Mouse (Mus musculus) E14TG2a.4 (cell line): ENCODE measurements around the gene Cops4.

Experiments
- H3K27me3 ChIP-seq: 2 replicates; pipeline ENCODE4 v1.6.1; 2014; ENCODE audit warnings: low read length, control low read depth; ENCODE audit not compliant: insufficient read depth
- H3K36me3 ChIP-seq: 2 replicates; pipeline ENCODE4 v1.6.1; 2014; ENCODE audit warnings: low read length, control low read depth; ENCODE audit not compliant: insufficient read depth
- H3K4me1 ChIP-seq: replicated peaks from 2 replicates; pipeline ENCODE4 v1.6.1; 2014; ENCODE audit warnings: low read depth, low read length, control low read depth
- H3K4me3 ChIP-seq: replicated peaks from 2 replicates; pipeline ENCODE4 v1.5.1; 2014; ENCODE audit warnings: mild to moderate bottlenecking, low read length
- H3K9me3 ChIP-seq: 2 replicates; pipeline ENCODE4 v1.6.1; 2014; ENCODE audit warnings: low read length, control low read depth
- CTCF ChIP-seq: conservative IDR thresholded peaks from 2 replicates; pipeline ENCODE4 v1.5.1; 2014; ENCODE audit warnings: low read length
- NANOG ChIP-seq: IDR thresholded peaks from 2 replicates; pipeline ENCODE4 v1.6.1; 2014; ENCODE audit warnings: borderline replicate concordance, low read length, mixed read lengths
- POU5F1 ChIP-seq: IDR thresholded peaks from 2 replicates; pipeline ENCODE4 v1.6.1; 2014; ENCODE audit warnings: low read length, borderline replicate concordance

The Cops4 gene

DNA sequence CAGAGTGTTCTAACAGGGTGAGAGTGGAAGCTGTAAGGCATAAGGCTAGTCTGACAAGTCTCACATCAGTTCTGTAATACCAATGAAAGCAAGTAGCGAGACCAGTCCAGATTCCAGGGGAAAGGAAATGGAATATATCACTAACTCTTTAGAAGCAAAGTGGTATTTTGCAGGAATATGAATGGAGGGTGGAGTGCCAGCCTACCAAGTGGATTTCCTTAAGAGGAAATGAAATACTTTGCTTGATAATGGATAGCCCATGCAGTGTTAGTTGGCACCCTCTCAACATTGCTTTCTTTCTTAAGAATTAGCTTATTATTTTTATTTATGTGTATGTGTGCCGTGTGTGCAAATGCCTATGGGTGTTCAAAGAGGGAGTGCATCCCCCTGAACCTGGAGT is 2.1 kb downstream of the Cops4 start:
- no peak for TF ChIP-seq NANOG
- no peak for TF ChIP-seq CTCF
- no peak for TF ChIP-seq POU5F1

GRCm38 (mm10) chr5:100523331-100523730 is 5.2 kb downstream of the Cops4 start:
- TF ChIP-seq POU5F1 = no peak
- no peak for TF ChIP-seq NANOG
- TF ChIP-seq CTCF = no peak
- no peaks in the 10 kb centered on the region for H3K27me3 ChIP-seq
- peaks cover 85% of the 10 kb centered on the region for H3K9me3 ChIP-seq
- no peak overlapping the region for H3K4me3 ChIP-seq
- H3K36me3 ChIP-seq = peaks cover 77% of the 10 kb centered on the region
- H3K4me1 ChIP-seq = peaks cover 7% of the 10 kb centered on the region

More for the DNA sequence above, 2.1 kb downstream of the Cops4 start:
- Histone ChIP-seq H3K4me1 (peaks cover 12% of the 10 kb centered on the region), H3K9me3 (peaks cover 54% of the 10 kb centered on the region), H3K36me3 (peaks cover 48% of the 10 kb centered on the region), H3K27me3 (no peaks in the 10 kb centered on the region), H3K4me3 (no peak overlapping the region)

DNA sequence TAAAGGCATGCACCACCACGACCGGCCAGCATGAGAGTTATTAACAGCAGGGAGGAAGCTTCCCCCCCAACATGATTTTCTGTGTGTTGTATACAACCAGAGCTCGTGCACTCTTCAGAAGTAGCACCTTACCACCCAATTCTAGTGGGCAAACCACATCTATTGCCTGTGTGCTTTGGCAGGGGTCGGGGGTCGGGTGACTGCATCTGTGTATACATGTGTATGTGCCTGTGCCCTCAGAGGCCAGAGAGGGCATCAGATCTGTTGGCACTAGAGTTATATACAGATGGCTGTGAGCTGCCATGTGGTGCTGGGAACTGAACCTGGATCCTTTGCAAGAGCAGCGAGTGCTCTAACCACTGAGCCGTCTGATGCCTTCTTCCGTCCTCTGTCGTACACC is 6.8 kb downstream of the Cops4 start:
- peaks cover 91% of the 10 kb centered on the region for H3K36me3 ChIP-seq
- TF ChIP-seq CTCF (no peak), NANOG (no peak), POU5F1 (no peak)
- no peaks in the 10 kb centered on the region for H3K27me3 ChIP-seq
- peaks cover 99% of the 10 kb centered on the region for H3K9me3 ChIP-seq
- no peak overlapping the region for H3K4me3 ChIP-seq
- H3K4me1 ChIP-seq = no peaks in the 10 kb centered on the region

DNA sequence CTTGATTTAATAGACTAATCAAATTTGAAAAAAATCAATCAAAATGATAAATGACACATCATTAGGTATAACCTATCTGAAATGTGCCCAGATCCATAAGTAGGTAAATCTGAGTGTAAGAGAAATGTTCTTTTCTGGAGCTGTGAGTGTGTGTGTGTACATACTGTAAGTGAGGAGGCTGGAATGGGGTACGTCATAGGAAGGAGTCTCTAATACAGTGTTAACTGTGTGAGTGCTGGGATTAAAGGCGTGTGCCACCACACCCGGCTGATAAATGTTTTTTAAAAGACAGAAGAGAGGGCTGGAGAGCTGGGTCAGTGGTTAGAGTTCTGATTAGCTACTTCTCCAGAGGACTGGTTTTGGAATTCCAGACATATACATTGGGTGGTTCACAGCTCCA is 7.5 kb downstream of the Cops4 start:
- H3K4me1 ChIP-seq = no peaks in the 10 kb centered on the region
- no peak overlapping the region for H3K4me3 ChIP-seq
- TF ChIP-seq CTCF (no peak), POU5F1 (no peak), NANOG (no peak)
- H3K27me3 ChIP-seq = no peaks in the 10 kb centered on the region
- peaks cover 91% of the 10 kb centered on the region for H3K36me3 ChIP-seq
- H3K9me3 ChIP-seq = peaks cover 99% of the 10 kb centered on the region

GRCm38 (mm10) chr5:100526164-100526563 is 8.1 kb downstream of the Cops4 start:
- Histone ChIP-seq H3K4me1 (no peaks in the 10 kb centered on the region), H3K36me3 (peaks cover 94% of the 10 kb centered on the region), H3K27me3 (no peaks in the 10 kb centered on the region), H3K9me3 (peaks cover 100% of the 10 kb centered on the region), H3K4me3 (0 out of 2 replicates have a peak overlapping the region, but pooled peaks have one; percentile 29)
- TF ChIP-seq NANOG (no peak), CTCF (no peak), POU5F1 (no peak)

DNA sequence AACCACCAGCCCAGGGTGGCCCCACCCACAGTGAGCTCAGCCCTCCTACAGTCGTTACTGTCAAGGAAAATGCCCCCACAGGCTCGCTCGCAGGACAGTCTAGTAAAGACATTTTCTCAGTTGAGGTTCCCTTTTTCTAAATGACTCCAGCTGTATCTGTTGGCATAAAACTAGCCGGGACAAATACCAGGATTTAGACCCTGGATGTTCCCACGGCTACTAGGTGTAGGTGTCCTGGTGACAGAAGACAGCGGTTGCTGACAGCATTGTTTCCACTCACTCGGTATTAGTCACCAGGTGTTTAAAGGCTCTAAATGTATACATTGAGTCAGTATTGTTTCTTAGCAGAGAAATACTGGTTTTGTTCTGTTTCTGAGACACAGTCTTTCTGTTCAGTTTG is 17.7 kb downstream of the Cops4 start:
- Histone ChIP-seq H3K36me3 (peaks cover 87% of the 10 kb centered on the region), H3K9me3 (peaks cover 10% of the 10 kb centered on the region), H3K4me3 (no peak overlapping the region), H3K4me1 (no peaks in the 10 kb centered on the region), H3K27me3 (no peaks in the 10 kb centered on the region)
- TF ChIP-seq CTCF = no peak
- TF ChIP-seq POU5F1 = no peak
- TF ChIP-seq NANOG = no peak

DNA sequence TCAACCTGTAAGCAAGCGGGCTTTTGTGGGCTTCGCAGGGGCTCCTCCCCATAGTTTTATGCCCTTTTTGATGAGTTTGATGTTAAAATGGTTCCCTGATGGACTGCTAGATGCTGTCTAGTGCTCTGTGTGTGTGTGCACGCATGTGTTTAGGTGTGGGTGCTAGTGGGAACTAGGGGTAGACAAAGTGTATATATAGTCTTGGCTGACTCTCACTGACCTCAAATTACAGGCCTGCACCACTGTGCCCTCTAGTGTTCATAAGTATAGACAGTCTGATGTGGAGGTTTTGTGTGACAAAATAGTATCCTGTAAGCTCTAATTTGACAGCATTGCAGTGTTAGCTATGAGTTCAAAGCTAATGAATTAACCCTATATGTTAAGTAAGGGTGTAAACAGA is 18.5 kb downstream of the Cops4 start:
- H3K4me1 ChIP-seq = no peaks in the 10 kb centered on the region
- TF ChIP-seq NANOG (no peak), POU5F1 (no peak), CTCF (peak; percentile 29)
- H3K4me3 ChIP-seq = no peak overlapping the region
- H3K36me3 ChIP-seq = peaks cover 86% of the 10 kb centered on the region
- no peaks in the 10 kb centered on the region for H3K27me3 ChIP-seq
- H3K9me3 ChIP-seq = peaks cover 2% of the 10 kb centered on the region

DNA sequence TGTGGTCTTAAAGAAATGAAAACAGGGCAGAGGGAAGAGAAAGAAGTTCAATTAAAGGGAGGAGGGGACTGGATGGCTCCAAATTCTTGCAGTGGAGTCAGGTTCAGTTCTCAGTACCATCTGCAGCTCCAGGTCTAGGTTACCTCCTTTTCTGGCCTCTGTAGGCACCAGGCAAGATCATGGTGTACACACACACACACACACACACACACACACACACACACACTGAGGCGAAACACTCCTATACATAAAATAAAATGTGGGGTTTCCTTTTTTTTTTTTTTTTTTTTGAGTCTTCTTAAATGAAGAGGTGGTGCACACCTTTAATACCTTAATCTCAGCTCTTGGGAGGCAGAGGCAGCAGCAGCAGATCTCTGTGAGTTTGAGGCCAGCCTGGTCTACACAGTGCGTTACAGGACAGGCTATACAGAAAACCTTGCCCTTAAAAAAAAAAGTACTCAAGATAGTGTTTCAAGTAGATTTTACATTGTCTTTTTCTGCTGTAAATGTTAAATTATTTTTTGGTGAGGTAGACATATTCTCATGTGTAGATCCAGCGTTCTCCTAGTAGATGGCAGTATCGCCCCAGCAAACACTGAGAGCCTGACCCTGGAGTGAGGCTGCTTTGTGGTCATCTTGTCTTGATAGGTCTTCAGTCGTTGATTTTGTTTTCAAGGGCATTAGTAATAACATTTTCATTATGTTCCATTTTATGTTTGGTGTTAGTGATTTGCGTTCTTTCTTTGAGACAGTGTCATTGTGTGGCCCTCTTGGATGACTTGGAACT is 28.4 kb downstream of the Cops4 start:
- Histone ChIP-seq H3K4me3 (no peak overlapping the region), H3K9me3 (no peaks in the 10 kb centered on the region), H3K4me1 (no peaks in the 10 kb centered on the region), H3K36me3 (peaks cover 74% of the 10 kb centered on the region), H3K27me3 (no peaks in the 10 kb centered on the region)
- TF ChIP-seq CTCF (no peak), NANOG (no peak), POU5F1 (no peak)
